Mouse (Mus musculus) lung, embryonic 16.5 days (tissue): ENCODE measurements at regions not wholly inside any gene's neighbourhood (a gene's known extent, or its start where the extent isn't known, plus 50 kb on each side); places are given as distances from the start of the nearest gene placed in this dataset.

Source experiments
- ATAC-seq: fragments of 200-750 bp; cut with Nextera tagmentation; 2 replicates; pipeline ENCODE4 v1.8.0; 2017; ENCODE audit warnings: low read depth, mild to moderate bottlenecking, moderate library complexity
- H3K27ac ChIP-seq: fragments of 300-500 bp; sonication (generic); 2 replicates; pipeline ENCODE4 v1.5.1; 2014; ENCODE audit warnings: mild to moderate bottlenecking, control low read depth, low read length
- H3K27me3 ChIP-seq: fragments of 300-500 bp; sonication (generic); 2 replicates; pipeline ENCODE4 v1.6.1; 2014; ENCODE audit warnings: low read depth, low read length, mixed read lengths; ENCODE audit not compliant: control insufficient read depth, insufficient read depth
- H3K36me3 ChIP-seq: fragments of 300-500 bp; sonication (generic); 2 replicates; pipeline ENCODE4 v1.6.1; 2014; ENCODE audit warnings: low read length; ENCODE audit not compliant: control insufficient read depth, insufficient read depth
- H3K4me1 ChIP-seq: fragments of 300-500 bp; sonication (generic); replicated peaks from 2 replicates; pipeline ENCODE4 v1.6.1; 2014; ENCODE audit warnings: low read length, mixed read lengths; ENCODE audit not compliant: control insufficient read depth, insufficient read depth
- H3K4me2 ChIP-seq: fragments of 300-500 bp; sonication (generic); 2 replicates; pipeline ENCODE4 v1.6.1; 2014; ENCODE audit warnings: low read depth, low read length, control low read depth
- H3K4me3 ChIP-seq: fragments of 300-500 bp; sonication (generic); 2 replicates; pipeline ENCODE4 v1.5.1; 2014; ENCODE audit warnings: mild to moderate bottlenecking, low read length, control low read depth
- H3K9ac ChIP-seq: fragments of 300-500 bp; sonication (generic); 2 replicates; pipeline ENCODE4 v1.6.1; 2014; ENCODE audit warnings: low read length, control low read depth
- H3K9me3 ChIP-seq: fragments of 300-500 bp; sonication (generic); 2 replicates; pipeline ENCODE4 v1.6.1; 2016; ENCODE audit warnings: low read length; ENCODE audit not compliant: control insufficient read depth
- WGBS: fragments of 180-500 bp; shearing (Covaris S2); extraction: QIAGEN DNeasy Blood & Tissue Kit; methylation state at CpG from one replicate; pipeline ENCODE4 v1.1.7; 2014; 5-methylcytosine and 5-hydroxymethylcytosine counted together

DNA sequence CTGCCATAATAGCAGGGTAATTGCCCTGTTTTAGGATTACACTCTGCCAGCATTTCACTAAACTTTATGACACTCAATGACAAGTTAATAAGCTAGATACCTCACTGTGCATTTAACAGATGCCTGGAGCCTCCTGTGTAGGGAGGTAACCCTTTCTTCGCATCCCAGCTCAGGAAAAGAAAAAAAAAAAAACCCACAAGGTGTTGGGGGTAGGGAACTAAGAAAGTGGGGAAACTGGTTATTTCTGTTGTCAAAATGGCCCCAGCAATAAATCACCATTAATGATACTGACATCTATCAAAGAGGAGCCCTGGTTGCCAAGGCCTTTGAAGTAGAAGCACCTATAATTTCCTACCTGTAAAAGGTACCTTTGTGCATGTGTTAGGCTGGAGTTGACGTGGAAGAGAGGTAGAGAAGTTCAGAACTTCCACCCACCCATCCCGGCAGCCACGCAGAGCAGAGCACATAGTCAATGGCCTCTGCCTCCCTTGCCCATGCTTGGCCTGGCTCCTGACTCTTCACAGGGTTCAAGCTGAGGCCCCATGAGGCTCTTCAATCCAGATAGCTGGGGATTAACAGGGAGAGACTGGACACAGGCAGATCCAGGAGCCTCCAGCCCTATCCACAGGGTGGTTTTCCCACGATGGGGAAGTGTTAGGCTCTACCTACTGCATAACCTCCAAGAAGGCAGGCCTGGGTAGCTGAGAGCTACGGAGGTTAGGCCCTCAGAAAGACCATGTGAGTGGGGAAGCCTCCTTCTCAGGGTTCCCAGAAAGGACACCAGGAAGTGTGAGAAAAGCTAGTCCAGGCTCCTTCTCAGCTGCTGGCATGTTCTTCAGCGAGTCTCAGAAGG lies 95.6 kb upstream of the Zfp703 start:
- no peak overlapping the region for H3K4me3 ChIP-seq
- H3K27me3 ChIP-seq, result no peaks in the 10 kb centered on the region
- no peaks in the 10 kb centered on the region for H3K9me3 ChIP-seq
- 80% methylated on average over 7 of the region's 7 CpGs for WGBS
- H3K27ac ChIP-seq, result no peak overlapping the region
- ATAC-seq, result no peak
- H3K9ac ChIP-seq, result no peak overlapping the region
- H3K4me2 ChIP-seq, result no peak overlapping the region
- H3K4me1 ChIP-seq, result peaks cover 6% of the 10 kb centered on the region
- H3K36me3 ChIP-seq, result no peaks in the 10 kb centered on the region

DNA sequence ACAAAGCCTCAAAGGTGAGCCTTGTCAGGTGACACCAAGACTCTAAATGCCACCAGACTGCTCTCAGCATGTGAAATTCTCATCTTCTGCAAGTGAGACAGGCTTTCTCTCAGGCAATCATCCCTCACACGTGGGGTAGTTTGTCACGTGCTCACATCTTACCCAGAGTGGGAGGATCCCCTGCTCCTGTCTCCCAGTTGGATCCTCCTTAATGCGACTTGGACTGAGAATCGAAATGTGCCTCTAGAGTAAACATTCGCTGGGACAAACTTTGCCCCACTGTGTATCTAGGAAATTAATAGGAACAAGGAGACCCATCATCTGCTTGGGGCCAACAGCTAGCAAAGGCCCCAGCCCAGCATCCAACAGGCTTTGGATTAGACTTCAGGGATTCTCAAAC lies 94.5 kb upstream of the Zfp703 start:
- Histone ChIP-seq H3K4me1 (peaks cover 9% of the 10 kb centered on the region), H3K36me3 (no peaks in the 10 kb centered on the region), H3K27me3 (no peaks in the 10 kb centered on the region), H3K9me3 (no peaks in the 10 kb centered on the region), H3K4me3 (no peak overlapping the region), H3K4me2 (no peak overlapping the region), H3K27ac (no peak overlapping the region), H3K9ac (no peak overlapping the region)
- ATAC-seq, result no peak
- 52% methylated on average over 5 of the region's 5 CpGs for whole genome bisulfite sequencing

DNA sequence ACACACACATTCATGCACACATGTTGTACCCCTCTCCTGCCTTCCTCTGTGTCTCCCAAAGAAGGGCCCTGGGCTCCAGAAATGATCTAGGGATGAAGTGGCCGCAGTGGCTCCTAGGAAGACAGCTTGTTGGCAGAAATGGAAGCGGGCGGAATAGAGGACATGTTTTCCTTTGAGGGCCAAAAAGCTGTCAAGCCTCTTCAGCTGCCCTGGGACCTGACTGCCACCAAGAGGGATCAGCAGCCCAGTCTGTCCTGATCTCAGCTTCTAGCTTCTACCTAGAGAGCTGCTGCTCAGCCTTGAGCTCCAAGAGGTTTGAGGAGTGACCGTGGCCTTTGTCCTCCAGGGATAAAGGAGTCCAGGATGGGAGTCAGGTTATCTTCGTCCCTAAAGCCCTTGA lies 93.8 kb upstream of the Zfp703 start:
- Histone ChIP-seq H3K4me3 (no peak overlapping the region), H3K27me3 (no peaks in the 10 kb centered on the region), H3K9ac (no peak overlapping the region), H3K4me1 (peaks cover 12% of the 10 kb centered on the region), H3K27ac (no peak overlapping the region), H3K4me2 (no peak overlapping the region), H3K9me3 (no peaks in the 10 kb centered on the region), H3K36me3 (no peaks in the 10 kb centered on the region)
- 78% methylated on average over 5 of the region's 5 CpGs for WGBS
- ATAC-seq, result no peak

DNA sequence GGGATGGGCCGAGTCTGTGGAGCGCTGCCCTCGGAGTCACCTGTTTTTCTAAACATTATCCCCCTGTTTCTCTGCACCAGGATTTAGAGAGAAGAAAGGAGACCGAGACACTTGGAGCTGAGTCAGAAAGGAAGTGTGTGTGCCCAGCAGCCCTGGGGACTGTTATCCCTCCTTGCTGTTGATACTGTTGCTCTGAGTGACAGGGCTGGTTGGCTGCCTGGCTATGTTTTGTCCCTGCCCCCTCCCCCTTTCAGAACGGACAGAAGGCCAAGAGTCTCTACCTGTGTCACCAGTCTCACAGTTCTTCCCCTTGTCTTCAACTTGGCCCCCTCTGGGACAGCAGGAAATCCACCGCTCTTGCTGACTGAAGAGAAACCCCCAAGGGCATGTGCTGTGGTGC lies 93.4 kb upstream of the Zfp703 start:
- Histone ChIP-seq H3K27me3 (no peaks in the 10 kb centered on the region), H3K9me3 (no peaks in the 10 kb centered on the region), H3K4me1 (peaks cover 12% of the 10 kb centered on the region), H3K9ac (no peak overlapping the region), H3K27ac (no peak overlapping the region), H3K4me3 (no peak overlapping the region), H3K4me2 (no peak overlapping the region), H3K36me3 (no peaks in the 10 kb centered on the region)
- ATAC-seq, result peak; percentile 24; the same call in 1 of the 2 replicates
- WGBS, result 52% methylated on average over 6 of the region's 6 CpGs

DNA sequence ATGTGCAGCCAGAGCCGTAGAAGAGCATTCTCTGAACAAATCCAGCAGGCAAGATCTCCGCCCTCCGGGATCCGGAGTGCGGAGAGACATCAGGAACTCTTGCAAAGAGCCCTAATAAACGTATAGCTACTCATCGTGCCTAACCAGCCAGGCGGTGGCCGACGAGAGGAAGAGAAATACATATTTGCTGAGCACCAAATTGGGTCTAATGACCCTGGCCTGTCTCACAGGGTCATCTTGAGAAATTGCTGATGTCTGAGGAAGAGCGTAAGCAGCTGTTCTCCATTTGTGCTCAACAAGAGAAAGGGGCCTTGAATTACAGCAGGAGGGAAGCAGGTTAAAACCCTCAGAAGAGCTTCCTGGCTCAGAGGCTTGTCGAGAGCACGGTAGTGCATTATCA lies 92.8 kb upstream of the Zfp703 start:
- no peak overlapping the region for H3K27ac ChIP-seq
- H3K9ac ChIP-seq, result no peak overlapping the region
- no peak overlapping the region for H3K4me3 ChIP-seq
- peak; percentile 17; the same call in 1 of the 2 replicates for ATAC-seq
- H3K4me1 ChIP-seq, result peaks cover 12% of the 10 kb centered on the region
- H3K9me3 ChIP-seq, result no peaks in the 10 kb centered on the region
- H3K27me3 ChIP-seq, result no peaks in the 10 kb centered on the region
- no peaks in the 10 kb centered on the region for H3K36me3 ChIP-seq
- no peak overlapping the region for H3K4me2 ChIP-seq
- WGBS, result 38% methylated on average over 13 of the region's 13 CpGs

DNA sequence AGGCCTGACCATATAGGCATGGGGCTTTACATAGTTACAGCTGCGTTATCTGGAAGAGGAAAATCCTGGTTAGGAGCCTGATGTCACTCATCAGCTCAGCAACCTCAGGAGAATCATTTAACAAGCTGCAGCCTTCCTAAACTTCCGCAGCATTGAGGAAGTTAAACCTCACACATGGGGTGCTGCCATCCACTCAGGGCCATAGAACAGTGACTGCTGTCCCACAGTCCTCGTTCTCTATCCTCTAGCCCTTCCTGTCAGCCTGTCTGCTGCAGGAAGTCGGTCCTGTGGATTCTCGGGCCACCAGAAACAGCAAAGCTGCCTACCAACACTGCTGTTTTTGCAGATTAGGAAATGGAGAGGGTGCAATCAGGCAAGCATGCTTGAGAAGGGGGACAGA lies 91.8 kb upstream of the Zfp703 start:
- ATAC-seq, result no peak
- H3K27ac ChIP-seq, result no peak overlapping the region
- H3K4me2 ChIP-seq, result no peak overlapping the region
- no peaks in the 10 kb centered on the region for H3K9me3 ChIP-seq
- WGBS, result 66% methylated on average over 5 of the region's 5 CpGs
- no peaks in the 10 kb centered on the region for H3K36me3 ChIP-seq
- no peak overlapping the region for H3K9ac ChIP-seq
- H3K4me1 ChIP-seq, result peaks cover 12% of the 10 kb centered on the region
- H3K27me3 ChIP-seq, result no peaks in the 10 kb centered on the region
- H3K4me3 ChIP-seq, result no peak overlapping the region

DNA sequence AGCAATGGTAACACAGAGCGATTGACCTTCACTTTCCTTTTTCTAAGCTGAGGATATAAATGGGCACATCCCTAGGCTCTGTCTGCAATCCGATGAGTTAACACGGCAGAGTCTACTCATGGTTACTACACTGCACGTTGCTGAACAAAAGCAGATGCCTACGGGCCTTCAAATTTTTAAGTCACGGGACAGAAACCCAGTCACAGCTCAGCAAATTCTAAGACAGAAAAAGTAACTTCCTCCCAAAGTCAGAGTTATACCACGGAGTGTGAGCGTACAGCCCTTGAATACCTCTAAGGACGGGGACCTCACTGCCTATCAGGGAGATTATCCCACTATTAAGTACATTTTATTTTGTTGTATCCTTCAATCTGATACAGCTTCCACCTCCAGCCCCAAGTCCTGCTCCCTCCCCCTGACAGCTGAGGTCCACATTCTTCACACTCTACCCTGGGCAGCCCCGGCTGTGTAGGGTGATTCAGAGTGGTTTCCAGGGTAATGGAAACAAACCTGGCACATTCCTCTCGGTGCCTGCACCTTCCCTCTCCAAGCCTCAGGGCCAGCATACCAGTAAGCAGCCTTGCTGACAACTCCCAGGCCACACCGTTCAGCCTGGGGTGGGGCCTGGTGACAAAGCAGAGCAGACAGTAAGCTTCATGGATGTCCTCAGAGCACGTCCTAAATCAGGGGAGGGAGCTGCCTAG lies 90.2 kb upstream of the Zfp703 start:
- no peaks in the 10 kb centered on the region for H3K9me3 ChIP-seq
- H3K36me3 ChIP-seq, result no peaks in the 10 kb centered on the region
- no peak overlapping the region for H3K27ac ChIP-seq
- ATAC-seq, result peak; percentile 70
- H3K4me1 ChIP-seq, result peaks cover 18% of the 10 kb centered on the region
- WGBS, result 74% methylated on average over 13 of the region's 13 CpGs
- no peak overlapping the region for H3K4me2 ChIP-seq
- H3K4me3 ChIP-seq, result no peak overlapping the region
- H3K27me3 ChIP-seq, result no peaks in the 10 kb centered on the region
- no peak overlapping the region for H3K9ac ChIP-seq

DNA sequence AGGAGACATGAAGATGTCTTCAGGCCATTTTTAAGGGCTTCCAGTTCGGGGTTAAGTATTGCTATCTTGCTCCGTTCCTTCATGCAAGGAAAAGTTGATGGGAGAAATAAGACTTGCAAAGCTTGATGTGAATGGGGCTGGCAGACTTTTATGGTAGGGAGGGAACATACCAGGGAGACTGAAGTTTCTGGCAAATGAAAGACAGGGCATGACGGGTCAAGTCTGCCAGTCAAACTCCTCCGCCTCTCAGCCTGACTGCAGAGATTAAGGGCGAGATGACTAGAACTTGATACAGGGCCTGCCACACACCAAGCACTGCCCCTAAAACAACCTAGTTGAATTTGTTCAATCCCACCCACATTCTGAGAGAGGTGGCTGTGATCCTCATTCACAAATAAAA lies 89.6 kb upstream of the Zfp703 start:
- no peak for ATAC-seq
- H3K4me3 ChIP-seq, result no peak overlapping the region

DNA sequence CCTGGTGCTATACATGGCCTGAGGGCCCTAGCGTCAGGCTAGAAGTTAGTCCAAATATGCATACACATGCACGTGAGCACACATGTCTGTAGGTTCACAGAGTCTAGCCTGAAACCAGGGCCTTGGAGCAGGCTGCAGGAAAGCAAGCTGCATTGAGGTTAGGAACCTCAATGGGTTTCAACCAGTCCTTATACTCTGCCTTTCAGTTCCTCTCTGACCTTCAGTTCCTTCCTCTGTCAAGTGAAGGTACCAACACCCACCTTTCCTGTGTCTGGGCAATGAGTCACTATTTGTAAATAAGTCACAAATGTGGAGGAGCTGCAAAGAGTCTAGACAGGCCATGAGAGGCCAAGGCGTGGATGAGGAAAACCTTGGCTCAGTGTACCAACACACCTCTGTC lies 89.1 kb upstream of the Zfp703 start:
- H3K4me3 ChIP-seq, result no peak overlapping the region
- H3K27ac ChIP-seq, result no peak overlapping the region
- H3K4me2 ChIP-seq, result no peak overlapping the region
- H3K36me3 ChIP-seq, result no peaks in the 10 kb centered on the region
- no peaks in the 10 kb centered on the region for H3K27me3 ChIP-seq
- WGBS, result 64% methylated on average over 3 of the region's 3 CpGs
- ATAC-seq, result no peak
- H3K9ac ChIP-seq, result no peak overlapping the region
- H3K9me3 ChIP-seq, result no peaks in the 10 kb centered on the region
- peaks cover 23% of the 10 kb centered on the region for H3K4me1 ChIP-seq

More for the DNA sequence above, 89.6 kb upstream of the Zfp703 start:
- peak overlapping the region; percentile 5; the same call in 1 of the 2 replicates for H3K9ac ChIP-seq
- 75% methylated on average over 5 of the region's 5 CpGs for WGBS
- H3K9me3 ChIP-seq, result no peaks in the 10 kb centered on the region
- no peaks in the 10 kb centered on the region for H3K27me3 ChIP-seq
- no peaks in the 10 kb centered on the region for H3K36me3 ChIP-seq
- no peak overlapping the region for H3K27ac ChIP-seq
- no peak overlapping the region for H3K4me2 ChIP-seq
- H3K4me1 ChIP-seq, result peaks cover 23% of the 10 kb centered on the region
